In the genomic region with DNA sequence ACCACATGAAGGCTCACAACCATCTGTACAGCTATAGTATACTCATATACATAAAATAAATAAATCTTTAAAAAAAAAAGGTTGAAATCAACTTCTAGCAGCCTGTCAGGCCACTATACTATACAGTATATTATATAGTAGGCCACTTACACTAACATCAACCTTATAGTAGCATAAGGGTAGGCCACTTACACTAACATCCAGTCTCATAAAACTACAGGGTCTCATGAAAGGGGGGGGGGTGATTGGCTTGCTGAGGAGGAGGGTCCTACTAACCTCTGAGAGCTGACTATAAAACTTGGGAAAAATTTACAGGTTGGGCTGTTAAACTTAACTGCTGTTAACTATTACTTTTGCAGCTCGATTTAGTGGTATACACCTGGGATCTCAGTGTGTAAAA, we compare ENCODE assay signal across 16 mouse cellular contexts.
"Had no signal": no experiment of that assay in that cellular context is flagged by ENCODE, and none has a peak within 500 bp of the region (broad histone marks: within the 10 kb centered on the region; RNA-seq: fewer than 3 reads in every experiment).

No protein-coding gene starts in this region.

- H3K9me3 ChIP-seq: neural tube, embryonic 12.5 days; neural tube, embryonic 13.5 days; neural tube, embryonic 15.5 days; stomach, embryonic 15.5 days had no signal

- H3K4me3 ChIP-seq: neural tube, embryonic 12.5 days; neural tube, embryonic 13.5 days; neural tube, embryonic 15.5 days; stomach, embryonic 15.5 days had no signal

- H3K9ac ChIP-seq: neural tube, embryonic 12.5 days; neural tube, embryonic 13.5 days; neural tube, embryonic 15.5 days; stomach, embryonic 15.5 days had no signal

- H3K27me3 ChIP-seq: neural tube, embryonic 12.5 days; neural tube, embryonic 13.5 days; neural tube, embryonic 15.5 days; stomach, embryonic 15.5 days had no signal

- H3K36me3 ChIP-seq: neural tube, embryonic 12.5 days; neural tube, embryonic 13.5 days; neural tube, embryonic 15.5 days; stomach, embryonic 15.5 days had no signal

- H3K4me2 ChIP-seq: neural tube, embryonic 12.5 days; neural tube, embryonic 13.5 days; neural tube, embryonic 15.5 days; stomach, embryonic 15.5 days had no signal

- H3K4me1 ChIP-seq: neural tube, embryonic 12.5 days; stomach, embryonic 15.5 days had no signal

- DNase-seq: retina, postnatal 1 day; right cerebral cortex, adult 18-20 months; right cerebral cortex, postnatal 14 days; right cerebral cortex, postnatal 25 days; right cerebral cortex, postnatal 4 days; spleen, adult 18-20 months; thymus, adult 18-20 months; thymus, postnatal 14 days; thymus, postnatal 25 days; thymus, postnatal 36 days; thymus, postnatal 4 days had no signal

- H3K27ac ChIP-seq: neural tube, embryonic 12.5 days; neural tube, embryonic 13.5 days; neural tube, embryonic 15.5 days; stomach, embryonic 15.5 days; stomach, postnatal 0 days had no signal
